Mouse (Mus musculus) gastrocnemius, adult 2 months (tissue): ENCODE data around the gene Gm9573. TPM values are rescaled to one million over a fixed set of nuclear protein-coding genes. Genes with fewer than 3 reads are reported as not detected.
A peak's percentile ranks its signal among the peaks of the same experiment; 100 is the strongest.

Experiments
- DNase-seq: peaks from one replicate; pipeline ENCODE4 v3.0.0; 2022
- H3K27ac ChIP-seq: fragments of 200-600 bp; 2 replicates; pipeline ENCODE4 v1.8.1; 2022; ENCODE audit warnings: mild to moderate bottlenecking
- H3K4me3 ChIP-seq: fragments of 200-600 bp; 2 replicates; pipeline ENCODE4 v1.8.1; 2022; ENCODE audit warnings: mild to moderate bottlenecking, moderate library complexity
- CTCF ChIP-seq: fragments of 200-600 bp; IDR thresholded peaks from 2 replicates; pipeline ENCODE4 v1.8.1; 2022; ENCODE audit warnings: antibody characterized with exemption, mild to moderate bottlenecking, moderate library complexity
- intact Hi-C: fragments of 180-260 bp; cut with DNase I; formaldehyde crosslinking; loops from one replicate; pipeline ENCODE4 v1.15.1; 2025
- long read RNA-seq, 2 experiments: library from polyadenylated mRNA; stranded (forward); transcript quantifications; one replicate each; pipeline ENCODE4 v2.0.0; 2021
- total RNA-seq, 2 experiments: library from RNA; stranded (reverse); gene quantifications; 2 replicates each; pipeline ENCODE4 v1.2.3; 2021

The Gm9573 gene
- not detected for total RNA-seq
- long read RNA-seq, experiment 1: 0 reads
- long read RNA-seq, experiment 2, partial matches to known transcripts: 0 of 2 reads
- long read RNA-seq, experiment 2, other reads (novel, unspliced or antisense): 2 of 2 reads

- no peak for DNase-seq
- no peak within 1 kb of the TSS for H3K4me3 ChIP-seq
- TF ChIP-seq CTCF: no peak
- H3K27ac ChIP-seq: no peak within 1 kb of the TSS
- intact Hi-C loops: no loop called here
Observed at GRCm38 (mm10) chr17:35626537-35626936, at the start of gene Gm9573. Gm9573 (minus strand) TSS chr17:35626637.

- H3K27ac ChIP-seq: peak within 1 kb of the TSS; percentile 93
- H3K4me3 ChIP-seq: peak within 1 kb of the TSS; percentile 73
- TF ChIP-seq CTCF: peak; percentile 9; the same call in 1 of the 2 replicates
- intact Hi-C loops: loop anchor here (2.0 to 10.0 kb wide), 2 partner anchors 25 to 231 kb away; no protein-coding TSS in a partner anchor
- DNase-seq: peak; percentile 87
Observed at GRCm38 (mm10) chr17:35673416-35674035, 47.1 kb upstream of the Gm9573 start, which contains the start of gene Gtf2h4. Gtf2h4 (minus strand) TSS chr17:35673739.

GRCm38 (mm10) chr17:35672527-35672926 is 46.1 kb upstream of the Gm9573 start:
- H3K27ac ChIP-seq: no peak overlapping the region
- TF ChIP-seq CTCF: no peak
- no peak for DNase-seq
- intact Hi-C loops: loop anchor here (2.0 to 10.0 kb wide), 2 partner anchors 26 to 232 kb away; no protein-coding TSS in a partner anchor
- H3K4me3 ChIP-seq: peak overlapping the region; percentile 73

- intact Hi-C loops: loop anchor here (2.0 to 10.0 kb wide), 2 partner anchors 27 to 233 kb away; no protein-coding TSS in a partner anchor
- DNase-seq: no peak
- no peak for TF ChIP-seq CTCF
- Histone ChIP-seq H3K4me3 (no peak overlapping the region), H3K27ac (no peak overlapping the region)
Observed at GRCm38 (mm10) chr17:35671846-35672245, 45.4 kb upstream of the Gm9573 start.

GRCm38 (mm10) chr17:35669731-35670130 is 43.3 kb upstream of the Gm9573 start:
- intact Hi-C loops: loop anchor here (10.0 kb wide), 1 partner anchor 235 kb away; no protein-coding TSS in a partner anchor
- no peak for DNase-seq
- Histone ChIP-seq H3K27ac (no peak overlapping the region), H3K4me3 (no peak overlapping the region)
- no peak for TF ChIP-seq CTCF

- Histone ChIP-seq H3K27ac (peak within 1 kb of the TSS; percentile 92), H3K4me3 (peak within 1 kb of the TSS; percentile 92)
- DNase-seq: peak; percentile 97
- intact Hi-C loops: no loop called here
- 0 out of 2 replicates have a peak, but pooled peaks have one; percentile 6 for TF ChIP-seq CTCF
Observed at GRCm38 (mm10) chr17:35667334-35668065, 41.1 kb upstream of the Gm9573 start, which contains the start of gene Vars2. Vars2 (minus strand) TSS chr17:35667592.

- no peak for TF ChIP-seq CTCF
- Histone ChIP-seq H3K4me3 (peak overlapping the region; percentile 92), H3K27ac (peak overlapping the region; percentile 92)
- DNase-seq: no peak
- intact Hi-C loops: no loop called here
Observed at GRCm38 (mm10) chr17:35666851-35667256, 40.4 kb upstream of the Gm9573 start.

GRCm38 (mm10) chr17:35665957-35666515 is 39.6 kb upstream of the Gm9573 start:
- TF ChIP-seq CTCF: peak; percentile 33
- intact Hi-C loops: no loop called here
- no peak for DNase-seq
- Histone ChIP-seq H3K4me3 (no peak overlapping the region), H3K27ac (no peak overlapping the region)

GRCm38 (mm10) chr17:35653086-35653485 is 26.6 kb upstream of the Gm9573 start:
- intact Hi-C loops: no loop called here
- no peak for TF ChIP-seq CTCF

GRCm38 (mm10) chr17:35649429-35649828 is 23.0 kb upstream of the Gm9573 start:
- H3K4me3 ChIP-seq: no peak overlapping the region
- no peak overlapping the region for H3K27ac ChIP-seq
- intact Hi-C loops: no loop called here
- no peak for DNase-seq
- no peak for TF ChIP-seq CTCF

More at GRCm38 (mm10) chr17:35653086-35653485, 26.6 kb upstream of the Gm9573 start:
- DNase-seq: no peak
- H3K27ac ChIP-seq: no peak overlapping the region
- no peak overlapping the region for H3K4me3 ChIP-seq

- Histone ChIP-seq H3K27ac (no peak within 1 kb of the TSS), H3K4me3 (no peak within 1 kb of the TSS)
- no peak for DNase-seq
- TF ChIP-seq CTCF: no peak
- intact Hi-C loops: no loop called here
Observed at GRCm38 (mm10) chr17:35643609-35644236, 17.3 kb upstream of the Gm9573 start, which contains the start of gene Mucl3. Mucl3 (minus strand) TSS chr17:35643695.

- intact Hi-C loops: no loop called here
- H3K4me3 ChIP-seq: no peak overlapping the region
- DNase-seq: no peak
- no peak for TF ChIP-seq CTCF
- no peak overlapping the region for H3K27ac ChIP-seq
Observed at GRCm38 (mm10) chr17:35639352-35639751, 12.9 kb upstream of the Gm9573 start.
